Mouse (Mus musculus) MEL (cell line): ENCODE measurements around the gene Rab20. TPM values are rescaled to one million over a fixed set of nuclear protein-coding genes. Genes with fewer than 3 reads are reported as not detected.

ENCODE experiments used
- DNase-seq: peaks from one replicate; pipeline ENCODE4 v3.0.0; 2011; ENCODE audit warnings: low read depth, low spot score
- H3K27ac ChIP-seq: 2 replicates; pipeline ENCODE4 v1.5.1; 2012; ENCODE audit warnings: low read depth, mild to moderate bottlenecking, control low read depth, low read length, moderate library complexity; ENCODE audit not compliant: control insufficient read depth
- H3K27me3 ChIP-seq, 2 experiments: fragments of 150-350 bp in 1 of 2; sonication (generic) in 1 of 2; 2 replicates each; pipeline ENCODE4 v1.6.1; 2012; ENCODE audit warnings: low read length in 2 of 2, mild to moderate bottlenecking in 2 of 2, improper control_type of control experiment in 1 of 2, moderate library complexity in 1 of 2; ENCODE audit not compliant: insufficient read depth in 2 of 2, control insufficient read depth in 1 of 2
- H3K36me3 ChIP-seq, 2 experiments: 2 replicates each; pipeline ENCODE4 v1.6.1; 2012 to 2014; ENCODE audit warnings: low read length in 2 of 2, improper control_type of control experiment in 1 of 2, inconsistent platforms in 1 of 2, mild to moderate bottlenecking in 1 of 2; ENCODE audit not compliant: insufficient read depth in 2 of 2, control insufficient read depth in 1 of 2
- H3K4me1 ChIP-seq, 2 experiments: fragments of 150-350 bp in 1 of 2; sonication (generic) in 1 of 2; 2 replicates each; pipeline ENCODE4 v1.6.1; 2012; ENCODE audit warnings: low read length in 2 of 2, improper control_type of control experiment in 1 of 2, mild to moderate bottlenecking in 1 of 2; ENCODE audit not compliant: insufficient read depth in 2 of 2, control insufficient read depth in 1 of 2
- H3K4me3 ChIP-seq, 2 experiments: fragments of 150-350 bp in 1 of 2; sonication (generic) in 1 of 2; 2 replicates each; pipeline ENCODE4 v1.5.1; 2012; ENCODE audit warnings: low read depth in 2 of 2, low read length in 2 of 2, mild to moderate bottlenecking in 2 of 2, moderate library complexity in 2 of 2, control low read depth in 1 of 2, improper control_type of control experiment in 1 of 2; ENCODE audit not compliant: control insufficient read depth in 1 of 2, insufficient read depth in 1 of 2
- H3K79me2 ChIP-seq: 2 replicates; pipeline ENCODE4 v1.6.1; 2012; ENCODE audit warnings: mild to moderate bottlenecking, low read length, moderate library complexity; ENCODE audit not compliant: control insufficient read depth, poor library complexity, insufficient read depth
- H3K9ac ChIP-seq: 2 replicates; pipeline ENCODE4 v1.6.1; 2012; ENCODE audit warnings: low read depth, mild to moderate bottlenecking, control low read depth, low read length, moderate library complexity; ENCODE audit not compliant: control insufficient read depth, poor library complexity, severe bottlenecking
- H3K9me3 ChIP-seq: fragments of 150-350 bp; sonication (generic); replicated peaks from 2 replicates; pipeline ENCODE4 v1.6.1; 2012; ENCODE audit warnings: mild to moderate bottlenecking, low read length, improper control_type of control experiment, moderate library complexity; ENCODE audit not compliant: insufficient read depth
- BHLHE40 ChIP-seq: IDR thresholded peaks from 2 replicates; pipeline ENCODE4 v1.6.1; 2012; ENCODE audit warnings: low read depth, mild to moderate bottlenecking, inconsistent platforms, low read length, improper control_type of control experiment, borderline replicate concordance
- CTCF ChIP-seq, 3 experiments: IDR thresholded peaks in 2 of 3; conservative IDR thresholded peaks in 1 of 3; 2 replicates each; pipeline ENCODE4 v1.5.1; 2011 to 2012; ENCODE audit warnings: low read length in 3 of 3, low read depth in 2 of 3, mild to moderate bottlenecking in 2 of 3, improper control_type of control experiment in 1 of 3, inconsistent platforms in 1 of 3, mixed read lengths in 1 of 3, moderate library complexity in 1 of 3; ENCODE audit not compliant: control insufficient read depth in 1 of 3, insufficient read depth in 1 of 3, poor library complexity in 1 of 3, severe bottlenecking in 1 of 3
- E2F4 ChIP-seq: IDR thresholded peaks from 2 replicates; pipeline ENCODE4 v1.6.1; 2011; ENCODE audit warnings: low read depth, low read length, improper control_type of control experiment, borderline replicate concordance
- EP300 ChIP-seq, 2 experiments: IDR thresholded peaks; 2 replicates each; pipeline ENCODE4 v1.6.1; 2011; ENCODE audit warnings: improper control_type of control experiment in 2 of 2, low read length in 2 of 2, low read depth in 1 of 2, mild to moderate bottlenecking in 1 of 2
- ETS1 ChIP-seq: IDR thresholded peaks from 2 replicates; pipeline ENCODE4 v1.6.1; 2012; ENCODE audit warnings: low read depth, mild to moderate bottlenecking, inconsistent platforms, low read length, improper control_type of control experiment, moderate library complexity
- GATA1 ChIP-seq: IDR thresholded peaks from 2 replicates; pipeline ENCODE4 v1.6.1; 2011; ENCODE audit warnings: low read depth, low read length, improper control_type of control experiment
- HCFC1 ChIP-seq: IDR thresholded peaks from 2 replicates; pipeline ENCODE4 v1.6.1; 2012; ENCODE audit warnings: low read depth, mild to moderate bottlenecking, inconsistent platforms, low read length, improper control_type of control experiment, moderate library complexity
- KAT2A ChIP-seq: conservative IDR thresholded peaks from 2 replicates; pipeline ENCODE4 v1.6.1; 2012; ENCODE audit warnings: low read depth, low read length, improper control_type of control experiment, inconsistent platforms
- MAX ChIP-seq: IDR thresholded peaks from 2 replicates; pipeline ENCODE4 v1.6.1; 2011; ENCODE audit warnings: low read length, improper control_type of control experiment
- MXI1 ChIP-seq: IDR thresholded peaks from 2 replicates; pipeline ENCODE4 v1.6.1; 2011; ENCODE audit warnings: mild to moderate bottlenecking, low read depth, low read length, improper control_type of control experiment
- NRF1 ChIP-seq: IDR thresholded peaks from 2 replicates; pipeline ENCODE4 v1.6.1; 2014; ENCODE audit warnings: low read depth, mild to moderate bottlenecking, inconsistent platforms, low read length, improper control_type of control experiment, moderate library complexity; ENCODE audit not compliant: poor library complexity, insufficient read depth, severe bottlenecking
- POLR2A ChIP-seq, 2 experiments: IDR thresholded peaks; 2 replicates each; pipeline ENCODE4 v1.6.1; 2011 to 2012; ENCODE audit warnings: low read length in 2 of 2, mild to moderate bottlenecking in 2 of 2, control low read depth in 1 of 2, improper control_type of control experiment in 1 of 2, low read depth in 1 of 2, moderate library complexity in 1 of 2; ENCODE audit not compliant: control insufficient read depth in 1 of 2, insufficient read depth in 1 of 2, poor library complexity in 1 of 2
- POLR2AphosphoS2 ChIP-seq: IDR thresholded peaks from 2 replicates; pipeline ENCODE4 v1.6.1; 2011; ENCODE audit warnings: low read length, improper control_type of control experiment
- RCOR1 ChIP-seq: IDR thresholded peaks from 2 replicates; pipeline ENCODE4 v1.6.1; 2012; ENCODE audit warnings: low read depth, mild to moderate bottlenecking, inconsistent platforms, low read length, improper control_type of control experiment
- SIN3A ChIP-seq: IDR thresholded peaks from 2 replicates; pipeline ENCODE4 v1.6.1; 2012; ENCODE audit warnings: low read length, improper control_type of control experiment, inconsistent platforms
- TAL1 ChIP-seq: IDR thresholded peaks from 2 replicates; pipeline ENCODE4 v1.6.1; 2012; ENCODE audit warnings: mild to moderate bottlenecking, inconsistent platforms, low read length, moderate library complexity, mixed read lengths
- TBP ChIP-seq: IDR thresholded peaks from 2 replicates; pipeline ENCODE4 v1.8.0; 2011; ENCODE audit warnings: low read depth, low read length, improper control_type of control experiment
- TCF12 ChIP-seq: IDR thresholded peaks from 2 replicates; pipeline ENCODE4 v1.6.1; 2014; ENCODE audit warnings: low read depth, mild to moderate bottlenecking, inconsistent platforms, low read length, improper control_type of control experiment, moderate library complexity
- USF1 ChIP-seq: IDR thresholded peaks from 2 replicates; pipeline ENCODE4 v1.6.1; 2014; ENCODE audit warnings: low read depth, mild to moderate bottlenecking, inconsistent platforms, low read length, improper control_type of control experiment, moderate library complexity
- ZKSCAN1 ChIP-seq: IDR thresholded peaks from 2 replicates; pipeline ENCODE4 v1.6.1; 2012; ENCODE audit warnings: low read depth, mild to moderate bottlenecking, inconsistent platforms, low read length, improper control_type of control experiment, moderate library complexity
- ZNF384 ChIP-seq: IDR thresholded peaks from 2 replicates; pipeline ENCODE4 v1.6.1; 2012; ENCODE audit warnings: low read depth, mild to moderate bottlenecking, inconsistent platforms, low read length, improper control_type of control experiment
- polyA plus RNA-seq, 2 experiments: library from polyadenylated mRNA; stranded (reverse) in 1 of 2; unstranded in 1 of 2; fragments of >175 nt in 1 of 2; fragments of >200 nt in 1 of 2; gene quantifications; 2 replicates each; pipeline versions ENCODE4 v1.2.1 to v1.2.4; 2012; ENCODE audit warnings: low replicate concordance in 2 of 2, low read depth in 1 of 2; ENCODE audit not compliant: insufficient read length in 2 of 2, insufficient read depth in 1 of 2, missing spikeins in 1 of 2
- total RNA-seq: library from RNA; depleted of rRNA; stranded (reverse); fragments of 300-350 nt; gene quantifications from 2 replicates; pipeline ENCODE4 v1.2.3, GENCODE M21; 2012

Gene Rab20
- total and polyA plus RNA-seq, 3 experiments: 9.5 to 10.4 TPM; not detected in 1

- Histone ChIP-seq H3K27me3 (no peaks in the 10 kb centered on the region), H3K9ac (no peak overlapping the region), H3K4me3 (no peak overlapping the region)
These were observed 15.0 kb downstream of the Rab20 start for GRCm38 (mm10) chr8:11463541-11463888.

GRCm38 (mm10) chr8:11462641-11463040, 15.9 kb downstream of the Rab20 start:
- H3K4me1 ChIP-seq: no peaks in the 10 kb centered on the region

More at GRCm38 (mm10) chr8:11463541-11463888, 15.0 kb downstream of the Rab20 start:
- peaks cover 0 to 5% of the 10 kb centered on the region in 2 experiments; a peak in 2 of 4 replicates for H3K36me3 ChIP-seq
- H3K79me2 ChIP-seq: no peaks in the 10 kb centered on the region
- H3K4me1 ChIP-seq: no peaks in the 10 kb centered on the region
- H3K27ac ChIP-seq: no peak overlapping the region
- no peaks in the 10 kb centered on the region for H3K9me3 ChIP-seq
- no peak for TF ChIP-seq RCOR1
- no peak for TF ChIP-seq ZNF384
- no peak for TF ChIP-seq NRF1
- TF ChIP-seq E2F4: no peak
- no peak for TF ChIP-seq MXI1
- TF ChIP-seq ZKSCAN1: no peak
- TF ChIP-seq POLR2A (IDR thresholded peaks at IDR 0.05; ENCODE audit: control insufficient read depth in 1 of 2, insufficient read depth in 1 of 2, low read depth in 1 of 2, low read length in 2 of 2, poor library complexity in 1 of 2): no peak
- TF ChIP-seq TCF12: no peak
- TF ChIP-seq TBP: no peak
- no peak for TF ChIP-seq CTCF (IDR thresholded peaks at IDR 0.05 in 2 of 3, conservative IDR thresholded peaks at IDR 0.05 in 1 of 3; ENCODE audit: control insufficient read depth in 1 of 3, insufficient read depth in 1 of 3, low read depth in 2 of 3, low read length in 3 of 3, poor library complexity in 1 of 3, severe bottlenecking in 1 of 3)
- TF ChIP-seq EP300 (IDR thresholded peaks at IDR 0.05; ENCODE audit: low read depth in 1 of 2, low read length in 2 of 2): no peak
- DNase-seq: no peak

More at GRCm38 (mm10) chr8:11462641-11463040, 15.9 kb downstream of the Rab20 start:
- H3K27me3 ChIP-seq: no peaks in the 10 kb centered on the region
- H3K27ac ChIP-seq: no peak overlapping the region
- no peak overlapping the region for H3K9ac ChIP-seq
- no peaks in the 10 kb centered on the region for H3K9me3 ChIP-seq
- DNase-seq: no peak
- TF ChIP-seq POLR2AphosphoS2 (no peak), KAT2A (no peak), ETS1 (no peak), TAL1 (no peak), MAX (no peak), GATA1 (no peak), BHLHE40 (no peak), TCF12 (no peak), EP300 (IDR thresholded peaks at IDR 0.05; ENCODE audit: low read depth in 1 of 2, low read length in 2 of 2) (no peak), SIN3A (no peak), HCFC1 (no peak), ZNF384 (no peak), ZKSCAN1 (no peak), CTCF (IDR thresholded peaks at IDR 0.05 in 2 of 3, conservative IDR thresholded peaks at IDR 0.05 in 1 of 3; ENCODE audit: control insufficient read depth in 1 of 3, insufficient read depth in 1 of 3, low read depth in 2 of 3, low read length in 3 of 3, poor library complexity in 1 of 3, severe bottlenecking in 1 of 3) (no peak), MXI1 (no peak), USF1 (no peak)
- peaks cover 0 to 5% of the 10 kb centered on the region in 2 experiments; a peak in 2 of 4 replicates for H3K36me3 ChIP-seq
- H3K4me3 ChIP-seq: no peak overlapping the region
- no peaks in the 10 kb centered on the region for H3K79me2 ChIP-seq
